Mouse (Mus musculus) liver, adult 2 months (tissue): ENCODE results near the gene Gm49405. TPM values are rescaled to one million over a fixed set of nuclear protein-coding genes. Genes with fewer than 3 reads are reported as not detected.
A peak's percentile ranks its signal among the peaks of the same experiment; 100 is the strongest.

Source experiments
- DNase-seq: peaks from one replicate; pipeline ENCODE4 v3.0.0-alpha.2; 2011; ENCODE audit warnings: low read depth, low spot score; ENCODE audit errors: extremely low read depth
- H3K27ac ChIP-seq: fragments of 200-500 bp; replicated peaks from 2 replicates; pipeline ENCODE4 v1.5.1; 2012; ENCODE audit warnings: low read depth, mild to moderate bottlenecking, control low read depth, inconsistent platforms, low read length; ENCODE audit not compliant: insufficient read depth
- H3K27me3 ChIP-seq: fragments of 200-500 bp; 2 replicates; pipeline ENCODE4 v1.6.1; 2012; ENCODE audit warnings: mild to moderate bottlenecking, moderate library complexity, low read length, inconsistent platforms; ENCODE audit not compliant: control insufficient read depth, insufficient read depth
- H3K36me3 ChIP-seq: fragments of 200-500 bp; 2 replicates; pipeline ENCODE4 v1.6.1; 2012; ENCODE audit warnings: low read length, inconsistent platforms; ENCODE audit not compliant: control insufficient read depth, insufficient read depth
- H3K4me1 ChIP-seq: fragments of 200-500 bp; 2 replicates; pipeline ENCODE4 v1.6.1; 2011; ENCODE audit warnings: low read length; ENCODE audit not compliant: control insufficient read depth, insufficient read depth
- H3K4me3 ChIP-seq: fragments of 200-500 bp; 2 replicates; pipeline ENCODE4 v1.5.1; 2011; ENCODE audit warnings: low read depth, mild to moderate bottlenecking, control low read depth, low read length, moderate library complexity; ENCODE audit not compliant: insufficient read depth
- H3K79me2 ChIP-seq: fragments of 200-500 bp; 2 replicates; pipeline ENCODE4 v1.6.1; 2012; ENCODE audit warnings: inconsistent platforms, mild to moderate bottlenecking, low read length, moderate library complexity; ENCODE audit not compliant: control insufficient read depth, insufficient read depth
- H3K9ac ChIP-seq: fragments of 200-500 bp; 2 replicates; pipeline ENCODE4 v1.6.1; 2012; ENCODE audit warnings: low read depth, mild to moderate bottlenecking, control low read depth, inconsistent platforms, low read length
- CTCF ChIP-seq: fragments of 200-500 bp; IDR thresholded peaks from 2 replicates; pipeline ENCODE4 v1.5.1; 2011; ENCODE audit warnings: low read depth, low read length, control low read depth
- POLR2A ChIP-seq: fragments of 200-500 bp; IDR thresholded peaks from 2 replicates; pipeline ENCODE4 v1.6.1; 2011; ENCODE audit warnings: low read length, control low read depth; ENCODE audit not compliant: insufficient read depth; ENCODE audit errors: extremely low read depth
- WGBS: fragments of 180-500 bp; shearing (Covaris S2); methylation state at CpG from one replicate; pipeline ENCODE4 v1.1.7; 2018; 5-methylcytosine and 5-hydroxymethylcytosine counted together
- polyA plus RNA-seq: library from polyadenylated mRNA; depleted of rRNA; stranded (reverse); fragments of >200 nt; gene quantifications from 2 replicates; pipeline ENCODE4 v1.2.3, GENCODE M21; 2012; rRNA removed
- total RNA-seq: library from RNA; depleted of rRNA; stranded (reverse); fragments of >200 nt; gene quantifications from 2 replicates; pipeline ENCODE4 v1.2.3, GENCODE M21; 2014; rRNA removed

Gm49405 gene
- total and polyA plus RNA-seq, 2 experiments: 0.92 to 1.1 TPM

DNA sequence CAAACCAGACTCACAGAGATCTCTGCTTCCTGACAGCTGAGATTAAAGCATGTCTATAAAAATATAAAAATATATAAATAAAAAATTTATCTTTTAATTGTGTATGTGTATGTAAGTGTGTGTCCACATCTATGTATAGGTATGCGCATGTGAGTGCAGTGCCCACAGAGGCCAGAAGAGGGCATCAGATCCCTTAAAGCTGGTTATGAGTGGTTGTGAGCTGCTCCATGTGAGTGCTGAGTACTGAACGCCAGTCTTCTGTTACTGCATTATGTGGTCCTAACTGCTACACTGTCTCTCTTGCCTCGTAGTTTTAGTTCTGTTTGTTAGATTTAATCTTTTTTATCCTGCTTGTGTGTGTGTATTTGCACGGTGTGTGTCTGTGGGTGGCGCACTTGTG, 50.6 kb downstream of the Gm49405 start:
- Histone ChIP-seq H3K4me1 (peaks cover 19% of the 10 kb centered on the region), H3K79me2 (no peaks in the 10 kb centered on the region), H3K27me3 (no peaks in the 10 kb centered on the region), H3K36me3 (no peaks in the 10 kb centered on the region), H3K4me3 (no peak overlapping the region), H3K9ac (no peak overlapping the region), H3K27ac (no peak overlapping the region; the same call in 1 of the 2 replicates)
- TF ChIP-seq CTCF (peak; percentile 26; the same call in 1 of the 2 replicates), POLR2A (no peak)
- DNase-seq: peak; percentile 22
- 96% methylated on average over 5 of the region's 5 CpGs for WGBS

DNA sequence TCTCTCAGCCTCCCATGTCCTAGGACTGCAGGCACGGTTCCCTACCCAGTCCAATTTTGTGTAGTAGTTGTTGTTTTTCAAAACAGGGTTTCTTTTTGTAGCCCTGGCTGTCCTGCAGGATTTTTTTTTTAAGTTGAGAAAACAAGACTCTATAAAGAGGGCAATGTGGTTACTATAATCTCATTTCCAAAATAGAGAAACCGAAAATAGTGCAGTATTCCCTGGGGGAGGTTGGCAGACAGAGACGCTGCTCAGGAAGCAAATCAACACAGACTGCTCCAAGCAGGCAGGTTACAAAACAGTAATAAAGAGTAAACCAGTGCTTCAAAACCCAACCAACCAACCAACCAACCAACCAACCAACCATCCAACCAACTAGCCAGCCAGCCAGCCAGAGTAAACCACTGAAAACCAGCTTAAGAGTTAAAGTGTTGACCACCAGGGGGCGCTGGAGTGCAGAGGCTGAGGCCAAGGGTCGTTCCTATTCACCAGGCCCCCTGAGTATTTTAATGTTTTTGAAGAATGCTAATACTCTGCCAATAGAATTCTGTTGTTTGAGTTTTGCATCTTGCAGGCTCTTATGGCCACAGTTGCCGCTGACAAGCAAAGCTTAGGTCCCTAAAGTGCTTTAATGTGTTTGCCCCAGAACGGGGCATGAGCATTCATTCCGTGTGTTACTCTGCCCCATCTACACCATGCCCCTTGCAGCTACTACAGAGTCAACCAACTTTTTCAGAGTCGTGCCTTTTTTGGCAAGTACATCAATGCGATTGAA, 51.5 kb downstream of the Gm49405 start:
- H3K4me3 ChIP-seq: no peak overlapping the region
- TF ChIP-seq CTCF (peak; percentile 83), POLR2A (no peak)
- 39% methylated on average over 10 of the region's 10 CpGs for WGBS
- no peaks in the 10 kb centered on the region for H3K79me2 ChIP-seq
- no peak overlapping the region for H3K27ac ChIP-seq
- no peaks in the 10 kb centered on the region for H3K36me3 ChIP-seq
- no peaks in the 10 kb centered on the region for H3K27me3 ChIP-seq
- peaks cover 21% of the 10 kb centered on the region for H3K4me1 ChIP-seq
- no peak overlapping the region for H3K9ac ChIP-seq
- peak; percentile 69 for DNase-seq

DNA sequence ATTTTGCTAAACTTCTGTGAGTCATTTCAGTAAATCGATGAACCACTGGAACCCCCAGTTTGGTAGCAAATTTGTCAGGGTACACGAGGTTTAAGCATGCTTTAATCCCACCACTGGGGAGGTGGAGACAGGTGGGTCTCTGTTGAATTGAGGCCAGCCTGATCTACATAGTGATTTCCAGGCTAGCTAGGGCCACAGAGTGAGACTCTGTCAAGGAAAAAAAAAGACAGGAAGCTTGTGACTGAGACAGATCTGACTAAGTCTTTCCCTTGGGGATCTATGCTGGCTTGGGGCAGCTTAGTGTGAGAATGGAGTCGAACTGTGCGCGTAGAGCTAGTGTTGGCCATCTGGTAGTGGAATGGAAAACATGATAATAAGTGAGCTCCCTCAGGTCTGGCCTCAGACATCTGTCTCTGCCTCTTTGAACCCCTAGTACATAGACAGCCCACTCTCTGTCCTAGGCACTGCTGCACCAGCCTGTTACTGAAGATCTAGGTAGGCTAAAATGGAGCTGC, 52.1 kb downstream of the Gm49405 start:
- Histone ChIP-seq H3K79me2 (no peaks in the 10 kb centered on the region), H3K4me1 (peaks cover 21% of the 10 kb centered on the region), H3K27me3 (no peaks in the 10 kb centered on the region), H3K9ac (no peak overlapping the region), H3K4me3 (no peak overlapping the region), H3K27ac (no peak overlapping the region), H3K36me3 (no peaks in the 10 kb centered on the region)
- TF ChIP-seq POLR2A (no peak), CTCF (no peak)
- DNase-seq: no peak
- WGBS: 80% methylated on average over 5 of the region's 5 CpGs

DNA sequence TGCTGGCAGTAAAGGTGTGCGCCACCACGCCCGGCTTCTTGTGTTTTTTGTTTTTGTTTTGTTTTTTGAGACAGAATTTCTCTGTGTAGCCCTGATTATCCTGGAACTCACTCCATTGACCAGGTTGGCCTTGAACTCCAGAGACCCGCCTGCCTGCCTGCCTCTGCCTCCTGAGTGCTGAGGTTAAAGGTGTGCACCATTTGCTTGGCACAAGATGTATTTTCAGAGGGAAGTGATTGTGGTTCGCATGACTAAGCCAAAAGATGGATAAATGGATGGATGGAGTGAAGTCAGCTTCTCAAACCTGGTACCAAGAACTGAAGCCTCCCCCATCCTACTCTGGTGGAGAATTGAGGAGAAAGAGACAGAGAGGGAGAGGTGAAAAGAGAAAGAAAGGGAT, 54.2 kb downstream of the Gm49405 start:
- Histone ChIP-seq H3K79me2 (no peaks in the 10 kb centered on the region), H3K36me3 (no peaks in the 10 kb centered on the region), H3K9ac (no peak overlapping the region), H3K27me3 (no peaks in the 10 kb centered on the region), H3K27ac (peak overlapping the region; percentile 98), H3K4me3 (no peak overlapping the region), H3K4me1 (peaks cover 28% of the 10 kb centered on the region)
- TF ChIP-seq POLR2A (no peak), CTCF (no peak)
- WGBS: 29% methylated on average over 5 of the region's 5 CpGs
- peak; percentile 75 for DNase-seq

Other genes starting within 250 kb of the Gm49405 start
Only the 30 nearest of the 32 such genes appear.
- 11.9 and 26.0 TPM in 2 replicates for gene Chka, start 148.9 kb upstream of the Gm49405 start, total RNA-seq
- 56.7 and 62.0 TPM in 2 replicates for gene Chka, start 148.9 kb upstream of the Gm49405 start, polyA plus RNA-seq
- gene Tcirg1, start 93.5 kb upstream of the Gm49405 start, total RNA-seq: 34.3 and 35.6 TPM in 2 replicates
- 76.3 and 123 TPM in 2 replicates for gene Tcirg1, start 93.5 kb upstream of the Gm49405 start, polyA plus RNA-seq
- 197 and 213 TPM in 2 replicates for gene Ndufs8, start 87.9 kb upstream of the Gm49405 start, total RNA-seq
- 266 and 295 TPM in 2 replicates for gene Ndufs8, start 87.9 kb upstream of the Gm49405 start, polyA plus RNA-seq
- gene Aldh3b1, start 70.8 kb upstream of the Gm49405 start, total RNA-seq: 2.9 and 3.3 TPM in 2 replicates
- 1.9 and 4.0 TPM in 2 replicates for gene Aldh3b1, start 70.8 kb upstream of the Gm49405 start, polyA plus RNA-seq
- gene Unc93b1, start 65.4 kb upstream of the Gm49405 start, total RNA-seq: 41.1 and 41.5 TPM in 2 replicates
- 68.9 and 102 TPM in 2 replicates for gene Unc93b1, start 65.4 kb upstream of the Gm49405 start, polyA plus RNA-seq
- 0.74 and 1.7 TPM in 2 replicates for gene Aldh3b3, start 42.0 kb upstream of the Gm49405 start, total RNA-seq
- gene Aldh3b3, start 42.0 kb upstream of the Gm49405 start, polyA plus RNA-seq: 6.4 and 7.7 TPM in 2 replicates
- not detected in 2 replicates for gene Aldh3b2, start 28.3 kb upstream of the Gm49405 start, total RNA-seq
- gene Aldh3b2, start 28.3 kb upstream of the Gm49405 start, polyA plus RNA-seq: 0.16 and 0.48 TPM in 2 replicates
- gene Acy3, start 14.1 kb upstream of the Gm49405 start, total RNA-seq: 44.3 and 49.8 TPM in 2 replicates
- gene Acy3, start 14.1 kb upstream of the Gm49405 start, polyA plus RNA-seq: 232 and 326 TPM in 2 replicates
- not detected in 2 replicates for gene Tbx10, start 7.9 kb upstream of the Gm49405 start, total RNA-seq
- gene Tbx10, start 7.9 kb upstream of the Gm49405 start, polyA plus RNA-seq: not detected in 2 replicates
- gene Nudt8, start within 50 bp of the Gm49405 start, total RNA-seq: 30.1 and 36.0 TPM in 2 replicates
- gene Nudt8, start within 50 bp of the Gm49405 start, polyA plus RNA-seq: 13.4 and 18.5 TPM in 2 replicates
- 0.74 and 0.87 TPM in 2 replicates for gene Doc2g, start 2.7 kb downstream of the Gm49405 start, total RNA-seq
- 2.3 and 4.9 TPM in 2 replicates for gene Doc2g, start 2.7 kb downstream of the Gm49405 start, polyA plus RNA-seq
- 189 and 197 TPM in 2 replicates for gene Ndufv1, start 12.2 kb downstream of the Gm49405 start, total RNA-seq
- gene Ndufv1, start 12.2 kb downstream of the Gm49405 start, polyA plus RNA-seq: 239 and 251 TPM in 2 replicates
- 456 and 810 TPM in 2 replicates for gene Gstp1, start 37.4 kb downstream of the Gm49405 start, total RNA-seq
- 965 and 1,374 TPM in 2 replicates for gene Gstp1, start 37.4 kb downstream of the Gm49405 start, polyA plus RNA-seq
- 4.1 and 7.9 TPM in 2 replicates for gene Gstp2, start 45.4 kb downstream of the Gm49405 start, total RNA-seq
- 4.4 and 9.2 TPM in 2 replicates for gene Gstp2, start 45.4 kb downstream of the Gm49405 start, polyA plus RNA-seq
- 21.5 and 28.1 TPM in 2 replicates for gene Gstp3, start 58.9 kb downstream of the Gm49405 start, total RNA-seq
- 54.3 and 66.1 TPM in 2 replicates for gene Gstp3, start 58.9 kb downstream of the Gm49405 start, polyA plus RNA-seq
- 0.13 and 0.37 TPM in 2 replicates for gene Cabp2, start 81.0 kb downstream of the Gm49405 start, total RNA-seq
- 0.27 and 0.70 TPM in 2 replicates for gene Cabp2, start 81.0 kb downstream of the Gm49405 start, polyA plus RNA-seq
- 33.9 and 44.0 TPM in 2 replicates for gene Cdk2ap2, start 96.6 kb downstream of the Gm49405 start, total RNA-seq
- 185 and 198 TPM in 2 replicates for gene Cdk2ap2, start 96.6 kb downstream of the Gm49405 start, polyA plus RNA-seq
- 1.7 and 4.9 TPM in 2 replicates for gene Pitpnm1, start 99.4 kb downstream of the Gm49405 start, total RNA-seq
- gene Pitpnm1, start 99.4 kb downstream of the Gm49405 start, polyA plus RNA-seq: 8.1 and 14.2 TPM in 2 replicates
- gene Aip, start 125.2 kb downstream of the Gm49405 start, total RNA-seq: 16.5 and 20.1 TPM in 2 replicates
- gene Aip, start 125.2 kb downstream of the Gm49405 start, polyA plus RNA-seq: 30.0 and 33.5 TPM in 2 replicates
- gene Gpr152, start 139.2 kb downstream of the Gm49405 start, total RNA-seq: not detected in 2 replicates
- gene Gpr152, start 139.2 kb downstream of the Gm49405 start, polyA plus RNA-seq: 0.02 TPM in 2 replicates
- gene Cabp4, start 143.4 kb downstream of the Gm49405 start, total RNA-seq: 0.37 TPM in 1 of 2 replicates, not detected in the other
- not detected in 2 replicates for gene Cabp4, start 143.4 kb downstream of the Gm49405 start, polyA plus RNA-seq
- gene Coro1b, start 148.0 kb downstream of the Gm49405 start, total RNA-seq: 66.1 and 72.6 TPM in 2 replicates
- 109 and 114 TPM in 2 replicates for gene Coro1b, start 148.0 kb downstream of the Gm49405 start, polyA plus RNA-seq
- gene Ptprcap, start 153.0 kb downstream of the Gm49405 start, total RNA-seq: 1.7 and 4.1 TPM in 2 replicates
- 6.9 and 8.2 TPM in 2 replicates for gene Ptprcap, start 153.0 kb downstream of the Gm49405 start, polyA plus RNA-seq
- 7.2 and 7.4 TPM in 2 replicates for gene Rps6kb2, start 162.7 kb downstream of the Gm49405 start, total RNA-seq
- gene Rps6kb2, start 162.7 kb downstream of the Gm49405 start, polyA plus RNA-seq: 28.3 and 31.6 TPM in 2 replicates
- 0.40 and 0.65 TPM in 2 replicates for gene Carns1, start 174.9 kb downstream of the Gm49405 start, total RNA-seq
- 1.8 and 1.9 TPM in 2 replicates for gene Carns1, start 174.9 kb downstream of the Gm49405 start, polyA plus RNA-seq
- gene Tbc1d10c, start 190.7 kb downstream of the Gm49405 start, total RNA-seq: 0.46 and 1.4 TPM in 2 replicates
- gene Tbc1d10c, start 190.7 kb downstream of the Gm49405 start, polyA plus RNA-seq: 1.7 and 2.2 TPM in 2 replicates
- 170 TPM in 2 replicates for gene Ppp1ca, start 191.4 kb downstream of the Gm49405 start, total RNA-seq
- gene Ppp1ca, start 191.4 kb downstream of the Gm49405 start, polyA plus RNA-seq: 399 and 571 TPM in 2 replicates
- 0.74 and 1.3 TPM in 2 replicates for gene Rad9a, start 201.0 kb downstream of the Gm49405 start, total RNA-seq
- 7.0 and 7.5 TPM in 2 replicates for gene Rad9a, start 201.0 kb downstream of the Gm49405 start, polyA plus RNA-seq
- 0.27 and 0.28 TPM in 2 replicates for gene Clcf1, start 213.6 kb downstream of the Gm49405 start, total RNA-seq
- 0.87 and 3.8 TPM in 2 replicates for gene Clcf1, start 213.6 kb downstream of the Gm49405 start, polyA plus RNA-seq
- gene AC109138.7, start 213.7 kb downstream of the Gm49405 start, total RNA-seq: not detected in 2 replicates
- gene AC109138.7, start 213.7 kb downstream of the Gm49405 start, polyA plus RNA-seq: not detected in 2 replicates